Mouse (Mus musculus): ENCODE data around the gene Tulp4.

DNA sequence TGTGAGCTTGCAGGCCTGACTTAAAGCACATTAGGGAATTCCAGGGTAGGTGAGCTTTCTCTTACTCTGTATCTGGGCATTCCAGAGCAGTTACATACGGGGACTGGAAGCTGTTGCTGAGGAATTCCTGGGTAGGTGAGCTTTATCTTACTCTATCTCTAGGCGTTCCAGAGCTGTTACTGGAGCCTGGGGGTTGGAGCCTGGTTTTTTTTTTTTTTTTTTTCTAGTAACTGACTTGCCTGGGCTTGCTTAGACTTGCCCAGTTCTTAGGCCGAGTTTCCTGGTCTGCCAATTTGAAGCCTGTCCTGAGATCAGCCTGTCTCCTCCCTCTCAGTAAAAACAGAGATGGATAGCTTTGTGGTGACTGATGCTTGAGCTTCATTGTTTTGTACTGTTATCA lies 21.8 kb downstream of the Tulp4 start:
- TF ChIP-seq CTCF (IDR thresholded peaks at IDR 0.05; ENCODE audit: low read depth), result no peak
- no peak for TF ChIP-seq EP300 (optimal IDR thresholded peaks at IDR 0.05)

Measured in stomach, postnatal 0 days (tissue).